16 mouse cellular contexts compared by ENCODE assay signal in the genomic region with DNA sequence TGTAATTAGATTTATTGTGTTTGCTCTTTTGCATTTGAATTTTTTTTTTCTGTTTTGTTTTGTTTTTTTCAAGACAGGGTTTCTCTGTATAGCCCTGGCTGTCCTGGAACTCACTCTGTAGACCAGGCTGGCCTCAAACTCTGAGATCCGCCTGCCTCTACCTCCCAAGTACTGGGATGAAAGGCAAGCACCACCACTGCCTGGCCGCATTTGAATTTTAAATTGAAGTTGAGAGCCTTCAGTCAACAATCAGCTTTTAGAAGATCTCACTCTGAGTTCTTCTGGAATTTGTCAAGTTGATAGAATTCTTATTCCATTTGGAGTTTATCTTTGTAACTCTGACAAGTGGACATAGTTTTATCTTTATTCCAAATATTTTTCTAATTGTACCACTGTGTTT.
"Had no signal": no experiment of that assay in that cellular context is flagged by ENCODE, and none has a peak within 500 bp of the region (broad histone marks: within the 10 kb centered on the region; RNA-seq: fewer than 3 reads in every experiment).

No protein-coding gene starts in this region.

- ATAC-seq: liver, postnatal 0 days; lung, postnatal 0 days; midbrain, embryonic 15.5 days had no signal

- H3K4me3 ChIP-seq: lung, embryonic 15.5 days; megakaryocyte, embryonic 14.5 days; midbrain, embryonic 13.5 days; midbrain, embryonic 15.5 days; neural tube, embryonic 12.5 days had no signal

- DNase-seq: liver, postnatal 0 days; lung, adult 2 months; lung, postnatal 14 days; lung, postnatal 36 days; right cerebral cortex, postnatal 14 days; spleen, adult 18-20 months; thymus, adult 18-20 months; thymus, postnatal 14 days; thymus, postnatal 36 days had no signal

- H3K36me3 ChIP-seq: lung, embryonic 15.5 days; midbrain, embryonic 13.5 days; midbrain, embryonic 15.5 days; neural tube, embryonic 12.5 days had no signal

- H3K9ac ChIP-seq: liver, postnatal 0 days; lung, embryonic 15.5 days; midbrain, embryonic 13.5 days; midbrain, embryonic 15.5 days; neural tube, embryonic 12.5 days had no signal

- H3K9me3 ChIP-seq: lung, embryonic 15.5 days; megakaryocyte, embryonic 14.5 days; midbrain, embryonic 13.5 days; midbrain, embryonic 15.5 days; neural tube, embryonic 12.5 days had no signal

- H3K27ac ChIP-seq: lung, embryonic 15.5 days; macrophage; midbrain, embryonic 13.5 days; midbrain, embryonic 15.5 days; neural tube, embryonic 12.5 days had no signal

- H3K4me2 ChIP-seq: lung, embryonic 15.5 days had no signal

- H3K4me1 ChIP-seq: lung, embryonic 15.5 days; neural tube, embryonic 12.5 days had no signal

- H3K27me3 ChIP-seq: lung, embryonic 15.5 days; midbrain, embryonic 13.5 days; midbrain, embryonic 15.5 days; neural tube, embryonic 12.5 days had no signal
